Mouse (Mus musculus) lung, adult 2 months (tissue): ENCODE measurements at regions not wholly inside any gene's neighbourhood (a gene's known extent, or its start where the extent isn't known, plus 50 kb on each side); places are given as distances from the start of the nearest gene placed in this dataset.

Experiments
- CTCF ChIP-seq: fragments of 200-500 bp; IDR thresholded peaks from 2 replicates; pipeline ENCODE4 v1.5.1; 2011; ENCODE audit warnings: mild to moderate bottlenecking, low read length, control low read depth; ENCODE audit not compliant: insufficient read depth
- POLR2A ChIP-seq: fragments of 200-500 bp; IDR thresholded peaks from 2 replicates; pipeline ENCODE4 v1.6.1; 2011; ENCODE audit warnings: low read depth, mild to moderate bottlenecking, control low read depth, low read length, borderline replicate concordance; ENCODE audit errors: extremely low read depth

DNA sequence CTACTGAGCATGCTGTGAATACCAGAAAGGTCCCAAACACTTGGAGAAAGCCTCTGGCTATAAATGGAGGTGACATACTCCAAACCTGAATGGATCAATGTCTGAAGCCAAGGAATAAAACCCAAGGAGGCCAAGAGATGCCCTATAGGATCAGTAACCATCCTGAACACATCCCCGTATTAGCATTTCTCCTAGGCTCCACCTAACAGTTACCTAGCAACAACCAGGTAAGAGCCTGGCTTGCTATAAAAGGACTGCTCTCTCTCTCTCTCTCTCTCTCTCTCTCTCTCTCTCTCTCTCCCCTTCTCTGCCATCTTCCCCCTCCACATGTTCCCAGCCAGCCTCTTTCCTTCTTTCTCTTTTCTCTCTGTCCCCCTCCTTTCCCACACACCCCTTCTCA, 1452.7 kb downstream of the Slc22a22 start:
- TF ChIP-seq CTCF: no peak
- TF ChIP-seq POLR2A: no peak
